Mouse (Mus musculus) cortical plate, adult 2 months (tissue): Measurements from ENCODE around the gene Mpc2.

Experiments used
- CTCF ChIP-seq: fragments of 200-500 bp; IDR thresholded peaks from 2 replicates; pipeline ENCODE4 v1.5.1; 2011; ENCODE audit warnings: mild to moderate bottlenecking, control low read depth, low read length; ENCODE audit not compliant: insufficient read depth; ENCODE audit errors: extremely low read depth
- POLR2A ChIP-seq: fragments of 200-500 bp; IDR thresholded peaks from 2 replicates; pipeline ENCODE4 v1.6.1; 2011; ENCODE audit warnings: mild to moderate bottlenecking, low read length, control low read depth; ENCODE audit not compliant: insufficient read depth; ENCODE audit errors: extremely low read depth

GRCm38 (mm10) chr1:165469717-165470116, 9.3 kb downstream of the Mpc2 start:
- no peak for TF ChIP-seq CTCF
- no peak for TF ChIP-seq POLR2A
